Mouse (Mus musculus) thymus, adult 2 months (tissue): ENCODE data around the gene Gm6904. TPM values are rescaled to one million over a fixed set of nuclear protein-coding genes. Genes with fewer than 3 reads are reported as not detected.
A peak's percentile ranks its signal among the peaks of the same experiment; 100 is the strongest.

Experiments used
- DNase-seq: peaks from one replicate; pipeline ENCODE4 v3.0.0; 2021
- H3K27ac ChIP-seq: fragments of 200-500 bp; 2 replicates; pipeline ENCODE4 v1.5.1; 2012; ENCODE audit warnings: low read length, control low read depth; ENCODE audit not compliant: control insufficient read depth, insufficient read depth
- H3K27me3 ChIP-seq: fragments of 200-500 bp; 2 replicates; pipeline ENCODE4 v1.6.1; 2012; ENCODE audit warnings: mild to moderate bottlenecking, low read length, moderate library complexity, mixed read lengths; ENCODE audit not compliant: control insufficient read depth, insufficient read depth
- H3K36me3 ChIP-seq: fragments of 200-500 bp; 2 replicates; pipeline ENCODE4 v1.6.1; 2012; ENCODE audit warnings: mild to moderate bottlenecking, low read length, moderate library complexity; ENCODE audit not compliant: control insufficient read depth, insufficient read depth
- H3K4me1 ChIP-seq: fragments of 200-500 bp; replicated peaks from 2 replicates; pipeline ENCODE4 v1.6.1; 2012; ENCODE audit warnings: low read length; ENCODE audit not compliant: control insufficient read depth, insufficient read depth
- H3K4me3 ChIP-seq: fragments of 200-500 bp; 2 replicates; pipeline ENCODE4 v1.5.1; 2012; ENCODE audit warnings: mild to moderate bottlenecking, low read length, control low read depth, moderate library complexity; ENCODE audit not compliant: control insufficient read depth, insufficient read depth
- CTCF ChIP-seq: fragments of 200-500 bp; IDR thresholded peaks from 2 replicates; pipeline ENCODE4 v1.5.1; 2012; ENCODE audit warnings: mild to moderate bottlenecking, control low read depth, low read length, moderate library complexity, borderline replicate concordance; ENCODE audit not compliant: control insufficient read depth, poor library complexity, insufficient read depth; ENCODE audit errors: extremely low read depth
- POLR2A ChIP-seq: fragments of 200-500 bp; IDR thresholded peaks from 2 replicates; pipeline ENCODE4 v1.6.1; 2012; ENCODE audit warnings: mild to moderate bottlenecking, low read length, control low read depth, moderate library complexity; ENCODE audit not compliant: control insufficient read depth, poor library complexity, insufficient read depth; ENCODE audit errors: extremely low read depth
- WGBS: fragments of 180-500 bp; shearing (Covaris S2); methylation state at CpG from one replicate; pipeline ENCODE4 v1.1.7; 2018; 5-methylcytosine and 5-hydroxymethylcytosine counted together
- polyA plus RNA-seq: library from polyadenylated mRNA; depleted of rRNA; stranded (reverse); fragments of >200 nt; gene quantifications from 2 replicates; pipeline ENCODE4 v1.2.3, GENCODE M21; 2012; rRNA removed

The Gm6904 gene
- polyA plus RNA-seq, 1 experiment: 0.12 TPM

GRCm38 (mm10) chr14:59205976-59206583 is 53.9 kb downstream of the Gm6904 start:
- no peak for DNase-seq
- WGBS: 97% methylated on average over 10 of the region's 10 CpGs
- Histone ChIP-seq H3K27ac (no peak overlapping the region), H3K4me3 (no peak overlapping the region), H3K4me1 (no peaks in the 10 kb centered on the region), H3K27me3 (no peaks in the 10 kb centered on the region), H3K36me3 (no peaks in the 10 kb centered on the region)
- no peak for TF ChIP-seq POLR2A
- TF ChIP-seq CTCF: no peak

- H3K4me1 ChIP-seq: no peaks in the 10 kb centered on the region
- 69% methylated on average over 7 of the region's 7 CpGs for WGBS
- no peaks in the 10 kb centered on the region for H3K27me3 ChIP-seq
- H3K27ac ChIP-seq: no peak overlapping the region
- no peaks in the 10 kb centered on the region for H3K36me3 ChIP-seq
- DNase-seq: no peak
- no peak for TF ChIP-seq CTCF
- no peak for TF ChIP-seq POLR2A
- H3K4me3 ChIP-seq: no peak overlapping the region
Observed at GRCm38 (mm10) chr14:59205461-59205860, 54.6 kb downstream of the Gm6904 start.

- Histone ChIP-seq H3K27me3 (no peaks in the 10 kb centered on the region), H3K4me3 (peak overlapping the region; percentile 81), H3K36me3 (no peaks in the 10 kb centered on the region), H3K4me1 (no peaks in the 10 kb centered on the region), H3K27ac (peak overlapping the region; percentile 86)
- no peak for TF ChIP-seq CTCF
- no peak for TF ChIP-seq POLR2A
- 3% methylated on average over 21 of the region's 21 CpGs for WGBS
- DNase-seq: no peak
Observed at GRCm38 (mm10) chr14:59201604-59202215, 58.3 kb downstream of the Gm6904 start.

GRCm38 (mm10) chr14:59200711-59201603 is 59.1 kb downstream of the Gm6904 start, which contains the start of gene Rcbtb1:
TSS of gene Rcbtb1 (plus strand) at chr14:59201209.
- DNase-seq: peak; percentile 96
- peak within 1 kb of the TSS; percentile 86 for H3K27ac ChIP-seq
- no peaks in the 10 kb centered on the region for H3K27me3 ChIP-seq
- H3K4me3 ChIP-seq: peak within 1 kb of the TSS; percentile 81
- H3K36me3 ChIP-seq: no peaks in the 10 kb centered on the region
- under 1% methylated on average over 96 of the region's 96 CpGs for WGBS
- TF ChIP-seq CTCF (peak; percentile 78), POLR2A (peak; percentile 94)
- no peaks in the 10 kb centered on the region for H3K4me1 ChIP-seq

Other genes with a start within 250 kb of the Gm6904 start
- not detected in 2 replicates for gene 1700129C05Rik, start 117.3 kb downstream of the Gm6904 start, polyA plus RNA-seq
- not detected in 2 replicates for gene Gm5142, start 81.5 kb downstream of the Gm6904 start, polyA plus RNA-seq
- 16.9 and 17.8 TPM in 2 replicates for gene Rcbtb1, start 59.0 kb downstream of the Gm6904 start, polyA plus RNA-seq
- 1.7 and 3.4 TPM in 2 replicates for gene Phf11a, start 37.3 kb upstream of the Gm6904 start, polyA plus RNA-seq
- 2.7 and 4.1 TPM in 2 replicates for gene Phf11b, start 81.1 kb upstream of the Gm6904 start, polyA plus RNA-seq
- gene Phf11d, start 105.3 kb upstream of the Gm6904 start, polyA plus RNA-seq: 4.5 and 8.2 TPM in 2 replicates
- 2.2 and 3.1 TPM in 2 replicates for gene Phf11c, start 135.2 kb upstream of the Gm6904 start, polyA plus RNA-seq
- gene Setdb2, start 180.7 kb upstream of the Gm6904 start, polyA plus RNA-seq: 19.1 and 20.5 TPM in 2 replicates
- gene Cab39l, start 180.8 kb upstream of the Gm6904 start, polyA plus RNA-seq: 5.3 and 5.5 TPM in 2 replicates